Mouse (Mus musculus): ENCODE measurements around the gene Reep6.

GRCm38 (mm10) chr10:80321670-80322581 lies 7.8 kb upstream of the Reep6 start:
- TF ChIP-seq CTCF (IDR thresholded peaks at IDR 0.05; ENCODE audit: low read depth, low read length), result no peak
- no peak for TF ChIP-seq POLR2AphosphoS5 (IDR thresholded peaks at IDR 0.05; ENCODE audit: insufficient replicate concordance, low read depth, low read length)
- no peak for TF ChIP-seq GATA1 (IDR thresholded peaks at IDR 0.05; ENCODE audit: borderline replicate concordance, low read length)
- TF ChIP-seq TAL1 (conservative IDR thresholded peaks at IDR 0.05; ENCODE audit: low read depth, low read length), result no peak

All from G1E (cell line).